Mouse (Mus musculus): ENCODE results near the gene Ptprb.
A peak's percentile ranks its signal among the peaks of the same experiment; 100 is the strongest.

The Ptprb gene

GRCm38 (mm10) chr10:116416726-116417125, 141.4 kb downstream of the Ptprb start:
- peak; percentile 89 to 90 for DNase-seq (ENCODE audit: inconsistent age in 2 of 2, low spot score in 1 of 2)

GRCm38 (mm10) chr10:116418121-116418726, 142.9 kb downstream of the Ptprb start:
- no peak for DNase-seq (ENCODE audit: inconsistent age in 2 of 2, low spot score in 1 of 2)

DNA sequence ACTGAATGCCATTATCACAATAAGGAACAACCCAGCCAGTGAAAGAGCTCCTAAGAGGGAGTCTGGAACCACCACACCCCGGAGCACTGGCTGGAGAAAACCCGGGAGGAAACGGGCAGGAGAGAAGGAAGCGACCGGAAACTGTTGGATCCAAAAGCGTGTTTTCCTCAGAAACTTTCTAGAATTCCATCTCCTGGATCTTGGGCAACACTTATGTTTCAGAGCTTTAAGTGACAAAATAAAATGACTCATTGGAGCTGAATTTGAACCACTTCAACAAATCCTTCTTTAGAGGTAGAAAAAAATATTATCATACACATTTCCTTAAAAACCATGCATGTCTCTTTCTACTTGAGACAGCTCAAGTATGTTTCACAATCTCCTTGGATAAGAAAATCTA, 145.7 kb downstream of the Ptprb start:
- no peak for DNase-seq (ENCODE audit: inconsistent age in 2 of 2, low spot score in 1 of 2)

DNA sequence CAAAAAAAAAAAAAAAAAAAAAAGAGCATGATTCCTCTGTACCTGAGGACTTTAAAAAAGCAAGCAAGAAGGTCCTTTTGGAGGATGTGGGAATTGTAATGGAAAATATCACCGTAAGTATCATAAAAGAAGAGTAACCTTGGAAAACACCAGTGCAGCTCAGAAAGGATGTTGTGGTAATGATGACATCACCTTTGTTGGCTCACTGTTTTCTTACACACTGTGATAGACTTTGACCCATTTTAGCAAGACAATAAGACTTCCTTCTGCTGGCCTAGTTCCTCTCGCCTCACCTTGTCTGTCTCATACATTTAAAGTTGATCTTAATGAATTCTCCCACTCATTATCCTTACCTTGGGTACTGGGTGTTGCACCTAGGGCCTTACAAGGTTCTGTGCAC, 147.2 kb downstream of the Ptprb start:
- peak in 1 of 2 experiments; percentile 35 for DNase-seq (ENCODE audit: inconsistent age in 2 of 2, low spot score in 1 of 2)

- DNase-seq (ENCODE audit: inconsistent age in 2 of 2, low spot score in 1 of 2): no peak
These were observed 149.6 kb downstream of the Ptprb start for GRCm38 (mm10) chr10:116424921-116425320.

DNA sequence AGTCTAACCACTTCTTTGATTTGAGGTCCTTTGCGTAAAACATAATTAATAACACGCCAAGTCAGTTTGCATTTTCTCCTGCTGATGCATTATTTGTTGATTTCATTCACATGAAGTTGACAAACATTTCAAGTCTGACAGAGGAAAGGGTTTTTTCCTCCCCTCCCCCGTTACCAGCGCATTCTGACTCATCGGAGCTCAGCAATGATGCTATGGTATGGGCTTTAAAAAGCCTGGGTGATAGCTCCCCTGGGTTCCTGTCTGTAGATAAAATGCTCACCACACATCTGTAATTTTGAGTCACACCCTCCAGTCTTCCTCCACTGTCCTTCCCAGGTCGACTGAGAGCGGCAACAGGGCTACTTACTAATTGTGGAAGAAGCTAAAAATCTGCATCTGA, 150.9 kb downstream of the Ptprb start:
- no peak for DNase-seq (ENCODE audit: inconsistent age in 2 of 2, low spot score in 1 of 2)

DNA sequence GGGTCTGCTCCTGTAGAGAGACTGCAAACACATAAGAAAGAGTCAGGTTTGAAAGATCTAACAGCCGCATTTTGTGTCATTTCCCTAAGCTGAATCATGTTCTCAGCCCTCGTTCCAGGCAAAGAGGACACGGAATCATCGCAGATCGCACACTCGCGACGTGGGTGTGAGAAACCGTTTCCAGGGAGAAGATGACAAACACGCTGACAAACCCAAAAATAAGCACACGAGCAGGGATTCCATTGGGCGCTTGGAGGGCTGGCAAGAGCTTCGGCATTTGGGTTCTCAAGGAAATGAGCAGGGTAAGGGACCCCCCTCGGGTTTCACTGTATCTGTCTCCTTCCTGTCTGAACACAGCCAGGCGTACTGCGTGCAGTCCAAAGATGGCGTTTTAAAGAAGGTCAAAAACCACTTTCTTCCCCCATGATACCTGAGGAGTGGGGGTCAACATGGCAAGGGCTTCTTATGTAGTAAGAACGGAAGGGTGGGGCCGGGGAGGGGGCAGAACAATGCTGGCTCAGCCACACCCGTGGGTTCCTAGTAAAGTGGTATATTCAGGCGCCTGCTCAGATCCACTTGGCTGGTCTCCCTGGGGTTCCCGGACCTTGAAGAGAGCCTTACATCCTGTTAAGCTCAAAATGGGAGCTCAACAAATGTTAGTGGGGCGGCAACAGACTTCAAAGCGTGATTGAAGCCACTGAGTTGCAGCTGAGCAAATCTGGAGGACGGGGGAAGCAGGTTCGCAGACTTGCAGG, 152.9 kb downstream of the Ptprb start:
- no peak for DNase-seq (ENCODE audit: inconsistent age in 2 of 2, low spot score in 1 of 2)

GRCm38 (mm10) chr10:116432421-116432820, 157.1 kb downstream of the Ptprb start:
- no peak for DNase-seq (ENCODE audit: inconsistent age in 2 of 2, low spot score in 1 of 2)

GRCm38 (mm10) chr10:116435455-116435854, 160.1 kb downstream of the Ptprb start:
- no peak for DNase-seq (ENCODE audit: inconsistent age in 2 of 2, low spot score in 1 of 2)

All from adrenal gland, adult (tissue).